Mouse (Mus musculus): Measurements from ENCODE around the gene Slc15a3. TPM values are rescaled to one million over a fixed set of nuclear protein-coding genes. Genes with fewer than 3 reads are reported as not detected.
A peak's percentile ranks its signal among the peaks of the same experiment; 100 is the strongest.

The Slc15a3 gene
- total and polyA plus RNA-seq, 2 experiments from 2014 or later = 0.33 to 1.3 TPM

DNA sequence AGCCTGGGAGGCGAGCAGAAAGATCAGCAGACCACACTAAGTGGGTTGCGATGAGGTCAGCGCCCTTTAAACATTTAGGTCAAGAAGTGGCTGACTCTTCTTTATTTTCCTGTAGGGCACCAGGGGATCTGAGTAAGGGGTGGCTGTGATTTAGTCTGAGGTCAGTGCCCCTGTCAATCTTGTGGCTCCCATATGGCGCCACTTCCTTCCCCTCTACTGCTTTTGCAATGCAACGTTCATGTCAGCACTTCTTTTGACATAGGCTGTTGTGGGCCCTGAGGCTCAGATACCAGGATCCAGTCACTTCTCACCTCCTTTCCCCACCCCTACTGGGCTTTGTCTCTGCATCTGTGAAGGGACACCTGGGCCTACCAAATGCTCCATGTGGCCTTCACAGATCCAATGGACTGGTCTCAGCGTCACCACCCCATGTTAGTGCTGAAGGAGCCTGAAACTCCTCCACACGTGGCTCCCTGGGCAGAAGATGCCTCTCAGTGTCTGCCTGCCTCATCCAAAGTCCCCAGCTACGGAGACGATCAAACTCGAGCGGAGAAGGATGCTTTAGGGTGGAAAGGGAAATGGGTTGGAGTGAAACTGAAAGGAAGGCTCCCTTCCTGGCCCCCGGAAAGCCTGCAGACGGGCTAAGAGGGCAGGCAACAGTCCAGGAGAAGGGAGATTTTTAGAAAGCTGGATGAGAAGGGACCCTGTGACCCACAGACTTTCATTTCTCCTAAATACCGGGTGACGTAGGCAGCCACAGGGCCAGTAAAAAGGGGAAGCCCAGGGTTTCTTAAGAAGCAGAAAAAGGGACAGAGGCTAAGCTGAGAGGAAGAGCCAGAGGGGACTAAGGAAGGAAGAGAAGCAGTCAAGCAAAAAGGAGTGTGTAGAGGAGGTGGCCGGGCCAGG is 2.4 kb downstream of the Slc15a3 start:
- Histone ChIP-seq H3K27me3 (ENCODE audit: insufficient read depth, low read length) (no peaks in the 10 kb centered on the region), H3K36me3 (ENCODE audit: insufficient read depth, low read length) (no peaks in the 10 kb centered on the region), H3K9me3 (ENCODE audit: low read length) (no peaks in the 10 kb centered on the region), H3K9ac (replicated peaks; ENCODE audit: low read length, poor library complexity, severe bottlenecking) (no peak overlapping the region), H3K4me1 (ENCODE audit: insufficient read depth, low read length) (no peaks in the 10 kb centered on the region), H3K27ac (ENCODE audit: low read depth, low read length) (no peak overlapping the region), H3K4me2 (ENCODE audit: low read depth, low read length, poor library complexity, severe bottlenecking) (no peak overlapping the region; the same call in 1 of the 2 replicates), H3K4me3 (ENCODE audit: low read depth, low read length) (no peak overlapping the region)
- no peak for TF ChIP-seq CTCF (IDR thresholded peaks at IDR 0.05)
- no peak for DNase-seq (ENCODE audit: low spot score)
- 59% methylated on average over 16 of the region's 16 CpGs for WGBS
- no peak for ATAC-seq (ENCODE audit: low FRiP score)

- H3K27ac ChIP-seq (ENCODE audit: low read depth, low read length) = no peak overlapping the region
- DNase-seq (ENCODE audit: low spot score) (no peak), ATAC-seq (ENCODE audit: low FRiP score) (no peak)
- no peaks in the 10 kb centered on the region for H3K36me3 ChIP-seq (ENCODE audit: insufficient read depth, low read length)
- no peak overlapping the region for H3K9ac ChIP-seq (replicated peaks; ENCODE audit: low read length, poor library complexity, severe bottlenecking)
- H3K27me3 ChIP-seq (ENCODE audit: insufficient read depth, low read length) = no peaks in the 10 kb centered on the region
- H3K4me3 ChIP-seq (ENCODE audit: low read depth, low read length) = no peak overlapping the region
- H3K4me2 ChIP-seq (ENCODE audit: low read depth, low read length, poor library complexity, severe bottlenecking) = no peak overlapping the region
- H3K9me3 ChIP-seq (ENCODE audit: low read length) = no peaks in the 10 kb centered on the region
- WGBS = 37% methylated on average over 24 of the region's 24 CpGs
- no peaks in the 10 kb centered on the region for H3K4me1 ChIP-seq (ENCODE audit: insufficient read depth, low read length)
- TF ChIP-seq CTCF (IDR thresholded peaks at IDR 0.05) = no peak
Observed at GRCm38 (mm10) chr19:10842914-10843313, 3.4 kb downstream of the Slc15a3 start.

GRCm38 (mm10) chr19:10844206-10844605 is 4.7 kb downstream of the Slc15a3 start:
- no peak for ATAC-seq (ENCODE audit: low FRiP score)
- Histone ChIP-seq H3K4me1 (ENCODE audit: insufficient read depth, low read length) (no peaks in the 10 kb centered on the region), H3K9me3 (ENCODE audit: low read length) (no peaks in the 10 kb centered on the region), H3K4me2 (ENCODE audit: low read depth, low read length, poor library complexity, severe bottlenecking) (no peak overlapping the region), H3K9ac (replicated peaks; ENCODE audit: low read length, poor library complexity, severe bottlenecking) (no peak overlapping the region), H3K4me3 (ENCODE audit: low read depth, low read length) (no peak overlapping the region), H3K27me3 (ENCODE audit: insufficient read depth, low read length) (no peaks in the 10 kb centered on the region), H3K36me3 (ENCODE audit: insufficient read depth, low read length) (no peaks in the 10 kb centered on the region), H3K27ac (ENCODE audit: low read depth, low read length) (no peak overlapping the region)
- WGBS = 91% methylated on average over 5 of the region's 5 CpGs
- no peak for TF ChIP-seq CTCF (IDR thresholded peaks at IDR 0.05)
- DNase-seq (ENCODE audit: low spot score) = no peak

- no peak for TF ChIP-seq CTCF (IDR thresholded peaks at IDR 0.05)
- DNase-seq (ENCODE audit: low spot score) = no peak
- Histone ChIP-seq H3K4me3 (ENCODE audit: low read depth, low read length) (no peak overlapping the region), H3K9ac (replicated peaks; ENCODE audit: low read length, poor library complexity, severe bottlenecking) (no peak overlapping the region), H3K4me1 (ENCODE audit: insufficient read depth, low read length) (no peaks in the 10 kb centered on the region), H3K27ac (ENCODE audit: low read depth, low read length) (no peak overlapping the region), H3K36me3 (ENCODE audit: insufficient read depth, low read length) (no peaks in the 10 kb centered on the region), H3K4me2 (ENCODE audit: low read depth, low read length, poor library complexity, severe bottlenecking) (no peak overlapping the region), H3K9me3 (ENCODE audit: low read length) (no peaks in the 10 kb centered on the region), H3K27me3 (ENCODE audit: insufficient read depth, low read length) (no peaks in the 10 kb centered on the region)
- 79% methylated on average over 3 of the region's 3 CpGs for WGBS
- no peak for ATAC-seq (ENCODE audit: low FRiP score)
Observed at GRCm38 (mm10) chr19:10845454-10845853, 5.9 kb downstream of the Slc15a3 start.

DNA sequence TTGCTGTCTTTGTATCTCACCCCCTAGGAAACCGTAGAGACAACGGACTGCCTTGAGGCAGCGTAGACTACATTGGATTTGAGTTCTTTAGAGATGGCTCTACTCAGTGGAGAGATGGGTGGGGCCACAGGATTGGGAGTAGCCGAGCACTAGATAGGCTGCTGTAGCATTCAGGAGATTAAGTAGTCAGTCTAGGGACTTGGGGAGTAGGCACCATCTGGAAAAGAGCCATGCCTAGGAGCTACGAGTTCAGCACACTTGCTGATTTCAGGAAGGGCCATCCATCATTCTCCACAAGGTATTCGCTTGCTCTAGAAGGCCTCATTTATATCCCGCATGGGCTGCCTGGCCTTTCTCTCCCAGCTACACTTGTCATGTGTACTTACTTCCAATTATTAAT is 6.6 kb downstream of the Slc15a3 start:
- ATAC-seq (ENCODE audit: low FRiP score) = no peak
- H3K9ac ChIP-seq (replicated peaks; ENCODE audit: low read length, poor library complexity, severe bottlenecking) = no peak overlapping the region
- peak; percentile 44 for DNase-seq (ENCODE audit: low spot score)
- no peaks in the 10 kb centered on the region for H3K27me3 ChIP-seq (ENCODE audit: insufficient read depth, low read length)
- H3K4me1 ChIP-seq (ENCODE audit: insufficient read depth, low read length) = no peaks in the 10 kb centered on the region
- WGBS = 69% methylated on average over 7 of the region's 7 CpGs
- H3K27ac ChIP-seq (ENCODE audit: low read depth, low read length) = no peak overlapping the region
- no peak for TF ChIP-seq CTCF (IDR thresholded peaks at IDR 0.05)
- H3K4me2 ChIP-seq (ENCODE audit: low read depth, low read length, poor library complexity, severe bottlenecking) = no peak overlapping the region
- no peak overlapping the region for H3K4me3 ChIP-seq (ENCODE audit: low read depth, low read length)
- H3K9me3 ChIP-seq (ENCODE audit: low read length) = no peaks in the 10 kb centered on the region
- H3K36me3 ChIP-seq (ENCODE audit: insufficient read depth, low read length) = no peaks in the 10 kb centered on the region

- H3K4me1 ChIP-seq (ENCODE audit: insufficient read depth, low read length) = no peaks in the 10 kb centered on the region
- no peaks in the 10 kb centered on the region for H3K9me3 ChIP-seq (ENCODE audit: low read length)
- no peak overlapping the region for H3K4me2 ChIP-seq (ENCODE audit: low read depth, low read length, poor library complexity, severe bottlenecking)
- no peak overlapping the region for H3K9ac ChIP-seq (replicated peaks; ENCODE audit: low read length, poor library complexity, severe bottlenecking)
- no peak overlapping the region for H3K27ac ChIP-seq (ENCODE audit: low read depth, low read length)
- no peaks in the 10 kb centered on the region for H3K27me3 ChIP-seq (ENCODE audit: insufficient read depth, low read length)
- no peak for ATAC-seq (ENCODE audit: low FRiP score)
- no peak overlapping the region for H3K4me3 ChIP-seq (ENCODE audit: low read depth, low read length)
- DNase-seq (ENCODE audit: low spot score) = peak; percentile 51
- WGBS = 41% methylated on average over 3 of the region's 3 CpGs
- no peaks in the 10 kb centered on the region for H3K36me3 ChIP-seq (ENCODE audit: insufficient read depth, low read length)
- TF ChIP-seq CTCF (IDR thresholded peaks at IDR 0.05) = no peak
Observed at GRCm38 (mm10) chr19:10847311-10848087, 8.0 kb downstream of the Slc15a3 start.

All from midbrain, postnatal 0 days (tissue).